Comparison of ENCODE assay signal across 8 mouse cellular contexts in genomic region chr19:57452492-57453217, GRCm38 (mm10). TPM values are rescaled to one million over a fixed set of nuclear protein-coding genes. Genes with fewer than 3 reads are reported as not detected.
DNase-seq lines count a peak whose midpoint lies in the region; ATAC-seq and TF ChIP-seq lines count a peak whose summit lies in the region.

TSS of gene Trub1 (plus strand) at chr19:57452912.

- H3K36me3 ChIP-seq in embryonic facial prominence, embryonic 13.5 days: peaks cover 3% of the 10 kb centered on the region; the same call in 1 of the 2 replicates
- H3K36me3 ChIP-seq in kidney, adult 2 months (ENCODE audit: control insufficient read depth, insufficient read depth, low read length): no peaks in the 10 kb centered on the region
- H3K36me3 ChIP-seq in limb, embryonic 12.5 days: no peaks in the 10 kb centered on the region
- H3K36me3 ChIP-seq in midbrain, embryonic 15.5 days (replicated peaks): no peaks in the 10 kb centered on the region
- H3K36me3 ChIP-seq in spleen, adult 2 months (ENCODE audit: control insufficient read depth, insufficient read depth, low read length): no peaks in the 10 kb centered on the region

- H3K9me3 ChIP-seq in embryonic facial prominence, embryonic 13.5 days: no peaks in the 10 kb centered on the region
- H3K9me3 ChIP-seq in limb, embryonic 12.5 days: no peaks in the 10 kb centered on the region
- H3K9me3 ChIP-seq in midbrain, embryonic 15.5 days: no peaks in the 10 kb centered on the region

- peak within 1 kb of the TSS; percentile 65 for H3K4me2 ChIP-seq in embryonic facial prominence, embryonic 13.5 days
- peak within 1 kb of the TSS; percentile 64 for H3K4me2 ChIP-seq in limb, embryonic 12.5 days
- peak within 1 kb of the TSS; percentile 69 for H3K4me2 ChIP-seq in midbrain, embryonic 15.5 days

- H3K4me1 ChIP-seq in embryonic facial prominence, embryonic 13.5 days: peaks cover 16% of the 10 kb centered on the region
- no peaks in the 10 kb centered on the region for H3K4me1 ChIP-seq in kidney, adult 2 months (ENCODE audit: control insufficient read depth, insufficient read depth, low read length)
- peaks cover 10% of the 10 kb centered on the region; the same call in 1 of the 2 replicates for H3K4me1 ChIP-seq in limb, embryonic 12.5 days (replicated peaks)
- H3K4me1 ChIP-seq in midbrain, embryonic 15.5 days: peaks cover 14% of the 10 kb centered on the region
- H3K4me1 ChIP-seq in spleen, adult 2 months (ENCODE audit: control insufficient read depth, insufficient read depth, insufficient read length): no peaks in the 10 kb centered on the region; the same call in 1 of the 2 replicates

- peak; percentile 93 for DNase-seq in 3T3-L1 (ENCODE audit: low read depth, low spot score)
- peak; percentile 84 for DNase-seq in adrenal gland, postnatal 36 days
- peak; percentile 88 to 91 for DNase-seq in heart, adult 18-20 months
- peak; percentile 88 for DNase-seq in kidney, adult 2 months
- peak; percentile 63 to 77 for DNase-seq in spleen, adult 2 months (ENCODE audit: low read depth in 1 of 2, low spot score in 2 of 2)

- H3K27me3 ChIP-seq in embryonic facial prominence, embryonic 13.5 days: no peaks in the 10 kb centered on the region
- H3K27me3 ChIP-seq in kidney, adult 2 months (replicated peaks; ENCODE audit: control insufficient read depth, insufficient read depth, low read length): no peaks in the 10 kb centered on the region
- H3K27me3 ChIP-seq in limb, embryonic 12.5 days: no peaks in the 10 kb centered on the region
- no peaks in the 10 kb centered on the region for H3K27me3 ChIP-seq in midbrain, embryonic 15.5 days (replicated peaks)
- no peaks in the 10 kb centered on the region for H3K27me3 ChIP-seq in spleen, adult 2 months (ENCODE audit: control insufficient read depth, insufficient read depth, low read length)

- H3K9ac ChIP-seq in embryonic facial prominence, embryonic 13.5 days: peak within 1 kb of the TSS; percentile 84
- peak within 1 kb of the TSS; percentile 75 for H3K9ac ChIP-seq in limb, embryonic 12.5 days (replicated peaks)
- peak within 1 kb of the TSS; percentile 79 for H3K9ac ChIP-seq in midbrain, embryonic 15.5 days

- peak within 1 kb of the TSS; percentile 70 for H3K4me3 ChIP-seq in embryonic facial prominence, embryonic 13.5 days
- H3K4me3 ChIP-seq in kidney, adult 2 months (ENCODE audit: insufficient read depth, low read depth, low read length): peak within 1 kb of the TSS; percentile 96
- peak within 1 kb of the TSS; percentile 74 for H3K4me3 ChIP-seq in limb, embryonic 12.5 days (replicated peaks)
- peak within 1 kb of the TSS; percentile 88 for H3K4me3 ChIP-seq in midbrain, embryonic 15.5 days
- H3K4me3 ChIP-seq in spleen, adult 2 months (ENCODE audit: extremely low read depth, insufficient read depth, insufficient read length): peak within 1 kb of the TSS; percentile 82

- peak within 1 kb of the TSS; percentile 40; the same call in 1 of the 2 replicates for H3K27ac ChIP-seq in embryonic facial prominence, embryonic 13.5 days
- no peak within 1 kb of the TSS for H3K27ac ChIP-seq in kidney, adult 2 months (ENCODE audit: insufficient read depth, low read depth, low read length)
- peak within 1 kb of the TSS; percentile 66 for H3K27ac ChIP-seq in limb, embryonic 12.5 days
- H3K27ac ChIP-seq in midbrain, embryonic 15.5 days: peak within 1 kb of the TSS; percentile 78
- H3K27ac ChIP-seq in spleen, adult 2 months (ENCODE audit: insufficient read depth, low read length): peak within 1 kb of the TSS; percentile 34

- TF ChIP-seq CTCF in kidney, adult 2 months (conservative IDR thresholded peaks at IDR 0.05; ENCODE audit: insufficient read depth, insufficient read length, low read depth, low read length): no peak
- no peak for TF ChIP-seq CTCF in spleen, adult 2 months (IDR thresholded peaks at IDR 0.05; ENCODE audit: extremely low read depth, insufficient read depth, insufficient read length, insufficient replicate concordance)

- peak; percentile 61 for TF ChIP-seq POLR2A in kidney, adult 2 months (IDR thresholded peaks at IDR 0.05; ENCODE audit: low read depth, low read length)
- TF ChIP-seq POLR2A in spleen, adult 2 months (IDR thresholded peaks at IDR 0.05; ENCODE audit: low read depth, low read length): peak; percentile 42

- 4% methylated on average over 26 of the region's 26 CpGs for WGBS in embryonic facial prominence, embryonic 13.5 days
- WGBS in kidney, adult 2 months: 6% methylated on average over 26 of the region's 26 CpGs
- 5% methylated on average over 26 of the region's 26 CpGs for WGBS in limb, embryonic 12.5 days
- WGBS in midbrain, embryonic 15.5 days: 5% methylated on average over 26 of the region's 26 CpGs
- 5% methylated on average over 26 of the region's 26 CpGs for WGBS in spleen, adult 2 months

- peak; percentile 93 for ATAC-seq in embryonic facial prominence, embryonic 13.5 days (ENCODE audit: insufficient number of reproducible peaks, insufficient read depth, low FRiP score, low TSS enrichment, low read depth)
- peak; percentile 98 for ATAC-seq in limb, embryonic 12.5 days (ENCODE audit: insufficient number of reproducible peaks, insufficient read depth, low FRiP score, low TSS enrichment, low read depth)
- peak; percentile 99 for ATAC-seq in midbrain, embryonic 15.5 days (replicated peaks)

RNA-seq across cellular contexts. Expression of gene Trub1, which starts in this region (rescaled TPM):
- 10 to 100 TPM; 12.7 to 19.5 TPM for total RNA-seq in adrenal gland, postnatal 36 days (2021)
- polyA plus RNA-seq in embryonic facial prominence, embryonic 13.5 days (2015; fragmentation: Nextera tagmentation; extraction: Ambion mirVana): 30.0 and 33.6 TPM in 2 replicates
- 1 to 10 TPM; 3.9 to 5.9 TPM for total RNA-seq in heart, adult 18-20 months (2021)
- 5.7 and 6.7 TPM in 2 replicates for polyA plus RNA-seq in kidney, adult 2 months (2012; rRNA removed)
- 25.3 and 28.2 TPM in 2 replicates for polyA plus RNA-seq in limb, embryonic 12.5 days (2016; fragmentation: Nextera tagmentation; extraction: Ambion mirVana)
- 15.9 and 16.7 TPM in 2 replicates for polyA plus RNA-seq in midbrain, embryonic 15.5 days (2015; fragmentation: Nextera tagmentation; extraction: Ambion mirVana)
- polyA plus RNA-seq in spleen, adult 2 months (2012; rRNA removed): 2.3 and 2.7 TPM in 2 replicates
